Mouse (Mus musculus) cerebellum, adult 9-11 months (tissue): ENCODE measurements around the gene Mkln1.
A peak's percentile ranks its signal among the peaks of the same experiment; 100 is the strongest.

Experiments used
- DNase-seq: peaks from one replicate; pipeline ENCODE4 v3.0.0; 2022

Mkln1 gene

DNA sequence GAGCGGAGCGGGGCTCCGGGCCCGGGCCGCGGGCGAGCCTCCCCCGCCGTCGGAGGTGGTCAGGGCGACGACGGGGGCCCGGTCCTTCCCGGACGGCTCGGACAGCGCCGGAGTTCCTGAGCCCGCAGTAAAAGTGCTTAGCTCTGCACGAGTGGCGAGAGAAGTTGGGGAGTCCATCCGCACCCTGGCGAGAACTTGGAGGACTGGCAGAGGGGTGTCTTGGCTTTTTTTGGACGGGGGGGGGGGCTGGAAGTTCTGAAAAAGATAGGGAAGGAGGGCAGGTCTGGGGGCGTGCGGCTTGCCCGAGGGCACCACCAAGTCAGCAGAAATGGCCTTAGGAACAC is 643 bp downstream of the Mkln1 start:
- DNase-seq: no peak

GRCm38 (mm10) chr6:31399566-31399965 is 1.0 kb downstream of the Mkln1 start:
- peak; percentile 45 for DNase-seq

DNA sequence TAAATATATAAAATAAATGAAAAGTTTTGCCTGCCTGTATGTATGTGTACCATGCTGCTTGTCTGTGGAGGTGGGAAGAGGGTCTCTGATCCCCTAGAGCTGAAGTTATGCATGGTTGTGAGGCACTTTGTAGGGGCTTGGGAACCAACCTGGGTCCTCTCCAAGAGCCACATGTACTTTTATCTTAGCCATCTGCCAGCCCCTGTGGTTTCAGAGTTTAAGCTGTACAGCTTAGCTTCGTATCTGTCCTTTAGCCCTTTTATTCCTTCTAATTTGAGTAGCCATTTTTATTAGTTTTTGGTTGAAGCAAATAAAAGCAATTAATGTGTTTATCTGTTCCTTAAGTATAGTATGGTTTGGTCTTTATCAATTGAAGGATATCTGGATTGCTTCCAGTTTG is 12.5 kb downstream of the Mkln1 start:
- no peak for DNase-seq

DNA sequence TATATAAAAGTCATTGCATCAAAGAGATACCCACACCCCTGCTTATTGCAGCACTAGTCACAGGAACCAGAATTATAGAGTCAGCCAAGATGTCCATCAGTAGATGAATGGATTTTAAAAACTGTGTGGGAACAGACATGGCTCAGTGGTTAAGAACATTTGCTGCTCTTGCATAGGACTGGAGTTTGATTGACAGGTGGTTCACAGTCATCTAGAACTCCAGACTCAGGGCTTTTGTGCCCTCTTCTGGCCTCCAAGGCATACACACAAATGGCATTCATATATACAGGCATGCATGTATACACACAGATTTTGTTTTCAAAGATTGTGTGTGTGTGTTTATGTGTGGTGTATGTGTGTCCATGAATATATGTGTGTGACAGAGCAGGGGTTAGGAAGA is 14.0 kb downstream of the Mkln1 start:
- DNase-seq: no peak

GRCm38 (mm10) chr6:31413556-31413955 is 15.0 kb downstream of the Mkln1 start:
- peak; percentile 25 for DNase-seq

DNA sequence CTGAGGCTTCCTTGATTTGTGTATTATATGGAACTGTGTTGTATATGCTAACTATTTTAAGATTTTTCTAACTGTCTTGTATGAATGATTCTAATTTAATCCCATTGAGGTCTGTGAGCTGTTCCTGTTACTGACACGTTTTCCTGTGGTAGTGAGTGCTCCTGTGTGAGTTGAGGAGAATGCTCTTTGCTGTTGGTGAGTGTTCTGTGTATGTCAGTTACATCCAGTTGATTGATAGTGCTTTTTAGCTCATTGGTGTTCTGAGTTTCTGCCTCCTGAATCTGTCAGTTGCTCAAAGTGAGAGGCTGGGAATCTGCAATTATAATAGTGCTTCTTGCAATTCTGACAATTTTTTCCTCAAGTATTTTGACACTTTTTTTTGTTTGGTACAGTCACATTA is 15.8 kb downstream of the Mkln1 start:
- no peak for DNase-seq

DNA sequence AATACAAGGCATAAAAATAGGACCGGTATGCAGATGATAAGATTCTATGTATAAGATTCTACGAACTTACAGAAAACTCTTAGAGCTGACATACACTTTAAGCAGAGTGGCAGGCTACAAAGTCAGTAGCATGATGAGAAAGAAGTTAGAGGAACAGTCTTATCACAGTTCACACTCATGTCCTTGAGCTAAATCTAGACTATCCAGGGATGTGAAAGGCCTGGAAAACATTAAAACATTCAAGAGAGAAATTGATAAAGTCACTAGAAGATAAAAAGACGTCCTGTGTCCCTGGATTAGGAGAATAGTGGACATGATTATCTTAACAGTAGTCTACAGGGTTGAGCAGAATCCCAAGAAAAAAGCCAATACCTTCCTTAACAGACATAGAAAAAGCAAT is 26.9 kb downstream of the Mkln1 start:
- DNase-seq: no peak

- DNase-seq: no peak
Observed at GRCm38 (mm10) chr6:31437264-31437663, 38.7 kb downstream of the Mkln1 start.

- no peak for DNase-seq
Observed at GRCm38 (mm10) chr6:31445258-31445657, 46.7 kb downstream of the Mkln1 start.

DNA sequence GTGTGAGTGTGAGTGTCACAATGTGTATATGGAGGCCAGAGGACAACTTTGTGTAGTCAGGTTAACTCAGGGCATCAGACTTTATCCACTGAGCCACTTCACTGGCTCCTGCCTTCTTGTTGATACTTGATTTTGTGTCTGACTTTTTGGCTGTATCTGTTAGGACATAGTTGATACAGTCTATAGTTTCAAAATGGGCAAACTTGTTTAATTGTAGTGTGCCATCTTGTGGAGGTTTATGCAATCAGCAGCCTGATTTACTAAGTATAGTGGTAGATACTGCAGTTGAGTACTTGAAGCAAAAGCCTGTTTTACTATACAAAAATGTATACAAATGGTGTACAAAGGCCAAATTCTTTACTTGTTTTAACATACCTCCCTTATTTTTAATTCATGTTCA is 55.2 kb downstream of the Mkln1 start:
- no peak for DNase-seq

DNA sequence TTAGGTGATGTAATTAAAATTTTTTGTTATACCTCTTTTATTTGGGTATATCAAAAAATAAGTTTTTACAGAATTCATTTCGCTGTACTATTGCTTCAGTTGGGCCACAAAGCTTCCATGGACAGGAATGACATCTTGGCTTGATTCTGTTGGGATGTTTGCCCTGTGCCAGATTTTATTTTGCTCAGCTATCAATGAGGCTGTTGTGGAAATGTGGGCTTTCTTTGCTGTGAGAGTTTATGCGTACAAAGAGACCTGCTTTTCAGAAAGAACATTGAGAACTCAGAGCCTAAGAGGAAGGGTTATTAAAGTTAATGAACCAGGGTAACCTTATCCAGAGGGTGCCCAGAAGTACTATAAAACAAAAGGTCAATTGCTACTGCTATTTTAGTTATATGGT is 56.8 kb downstream of the Mkln1 start:
- no peak for DNase-seq

DNA sequence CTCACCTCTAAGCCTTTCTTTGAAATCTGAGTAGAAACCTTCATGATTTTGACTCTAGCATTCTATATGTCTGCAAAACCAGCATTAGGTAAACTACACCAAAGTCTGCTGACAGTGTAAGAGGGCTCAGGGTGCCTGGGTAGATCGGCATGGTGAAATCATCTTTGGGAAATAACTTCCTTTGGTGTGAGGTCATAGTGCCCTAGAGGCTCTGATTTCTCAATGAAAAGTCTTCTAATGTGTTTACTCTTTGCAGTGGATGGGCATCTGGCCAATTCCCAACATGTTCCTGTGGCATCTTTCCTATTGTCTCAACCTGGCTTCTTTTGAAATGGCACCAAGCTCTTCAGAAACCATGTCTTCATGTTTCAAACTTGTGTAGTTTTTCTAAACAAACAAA is 58.5 kb downstream of the Mkln1 start:
- no peak for DNase-seq

- no peak for DNase-seq
Observed at GRCm38 (mm10) chr6:31469431-31469830, 70.9 kb downstream of the Mkln1 start.

GRCm38 (mm10) chr6:31478221-31478620 is 79.7 kb downstream of the Mkln1 start:
- no peak for DNase-seq

DNA sequence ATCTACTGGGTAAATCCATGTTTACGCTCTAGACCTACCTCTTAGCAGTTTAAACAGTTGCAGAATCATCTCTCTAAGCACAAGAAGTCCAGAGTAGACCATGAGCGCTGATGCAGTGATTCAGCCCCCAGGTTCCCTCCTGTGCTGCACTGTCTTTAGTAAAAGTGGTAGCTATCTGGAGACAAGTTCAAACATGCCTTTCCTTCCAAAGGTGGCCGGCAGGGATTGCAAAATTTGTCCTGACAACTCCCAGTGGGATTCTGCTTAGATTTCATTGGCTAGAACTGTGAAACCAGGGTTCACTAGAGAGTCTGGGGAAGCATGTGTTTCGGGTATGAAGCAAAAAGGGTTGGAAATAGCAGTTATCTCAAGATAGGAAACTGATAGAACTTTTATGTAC is 81.5 kb downstream of the Mkln1 start:
- DNase-seq: no peak

- no peak for DNase-seq
Observed at GRCm38 (mm10) chr6:31486601-31487000, 88.1 kb downstream of the Mkln1 start.

DNA sequence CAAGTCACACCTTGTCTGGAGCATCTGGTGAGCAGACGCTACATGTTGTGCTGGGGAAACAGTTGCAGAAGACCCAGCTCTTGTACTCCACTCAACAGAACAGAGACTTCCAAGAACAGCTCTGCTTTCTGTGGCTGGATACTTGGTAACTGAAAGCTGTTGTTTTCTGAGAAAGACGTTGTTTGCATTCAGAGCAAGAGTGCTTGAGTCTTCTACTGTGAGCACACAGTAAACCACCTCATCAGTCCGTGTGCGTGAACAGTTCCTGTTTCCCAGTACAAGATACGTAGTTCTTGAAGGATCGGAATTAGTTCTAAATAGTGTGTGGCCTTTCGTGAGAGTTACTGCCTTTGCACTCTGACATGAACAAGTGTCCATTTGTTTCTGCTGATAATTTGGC is 91.4 kb downstream of the Mkln1 start:
- no peak for DNase-seq

DNA sequence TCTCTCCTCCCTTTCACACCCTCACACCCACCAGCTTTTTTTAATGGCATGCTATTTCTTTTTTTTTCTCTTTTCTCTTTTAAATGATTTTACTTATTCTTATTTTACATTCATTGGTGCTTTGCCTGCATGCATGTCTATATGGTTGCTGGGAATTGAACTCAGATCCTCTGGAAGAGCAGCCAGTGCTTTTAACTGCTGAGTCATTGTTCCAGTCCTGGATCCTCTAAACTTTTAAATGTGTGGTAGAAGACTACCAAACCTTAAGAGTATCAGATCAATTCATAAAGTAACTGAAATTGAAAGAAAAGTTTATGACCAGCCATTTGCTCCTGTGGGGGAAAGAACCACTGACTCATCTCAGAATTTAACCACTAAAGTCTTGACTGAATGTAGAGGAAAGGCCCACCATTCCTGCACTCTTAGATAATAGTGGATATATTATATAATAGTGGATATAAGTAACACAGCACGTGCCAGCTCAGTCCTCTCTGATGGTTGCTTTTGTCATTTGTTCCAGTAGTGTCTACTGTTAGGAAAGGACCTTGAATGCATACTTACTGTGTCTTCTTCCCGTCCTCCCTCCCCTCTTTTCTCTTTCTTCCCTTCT is 96.7 kb downstream of the Mkln1 start:
- DNase-seq: no peak

GRCm38 (mm10) chr6:31496227-31496626 is 97.7 kb downstream of the Mkln1 start:
- DNase-seq: no peak

- no peak for DNase-seq
Observed at GRCm38 (mm10) chr6:31499836-31500235, 101.3 kb downstream of the Mkln1 start.

DNA sequence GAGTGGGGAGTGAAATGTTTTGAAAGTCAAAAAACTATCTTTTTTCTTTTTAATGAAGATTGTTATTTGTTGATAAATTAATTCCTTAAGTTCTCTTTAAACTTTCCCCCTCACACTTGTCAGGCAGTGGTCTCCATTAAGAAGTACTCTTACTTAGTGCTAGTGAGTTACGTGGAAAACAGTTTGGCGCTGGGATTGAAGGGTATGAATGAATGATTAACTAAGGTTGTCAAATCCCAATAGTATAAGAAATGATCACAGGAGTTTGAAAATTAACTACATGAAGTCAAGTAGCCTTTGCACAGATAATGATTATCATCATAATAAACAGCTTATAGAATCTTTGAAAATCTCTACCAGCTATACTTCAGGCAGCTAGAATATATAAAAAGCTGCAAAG is 101.7 kb downstream of the Mkln1 start:
- no peak for DNase-seq

DNA sequence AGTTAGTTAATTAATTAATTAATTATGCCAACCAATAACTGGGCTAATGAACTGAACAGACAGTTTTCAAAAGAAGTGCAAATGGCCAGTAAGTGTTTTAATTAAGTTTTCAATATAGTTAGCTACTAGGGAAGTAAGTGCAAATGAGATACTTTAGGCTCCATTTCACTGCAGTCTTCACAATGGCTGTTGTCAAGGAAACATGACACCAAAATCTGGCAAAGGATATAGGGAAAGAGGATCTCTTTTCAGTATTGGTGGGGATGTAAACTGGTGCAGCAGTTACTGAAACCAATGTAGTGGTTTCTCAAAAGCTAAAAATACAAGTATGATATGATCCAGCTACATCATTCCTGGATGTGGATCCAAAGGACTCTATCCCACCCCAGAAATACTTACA is 102.2 kb downstream of the Mkln1 start:
- no peak for DNase-seq

GRCm38 (mm10) chr6:31502614-31503013 is 104.1 kb downstream of the Mkln1 start:
- no peak for DNase-seq

DNA sequence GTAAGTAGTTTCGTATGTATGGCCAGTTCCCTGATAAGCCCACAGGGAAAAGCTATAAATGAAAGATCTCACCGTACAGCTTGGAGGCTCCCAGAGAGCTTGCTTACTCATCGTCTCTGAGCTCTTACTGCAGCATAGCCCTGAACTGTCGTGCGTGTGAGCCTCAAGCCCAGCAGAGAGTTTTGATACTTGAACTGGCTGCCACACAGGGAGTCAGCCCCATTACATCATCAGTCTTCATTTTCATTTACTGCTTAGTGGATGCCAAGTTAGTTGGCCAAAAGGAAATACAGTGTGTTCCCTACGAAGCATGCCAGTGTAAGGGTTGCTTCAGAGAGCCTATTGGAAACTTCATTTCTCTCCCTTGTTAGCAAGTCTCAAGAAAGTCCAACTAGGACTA is 115.2 kb downstream of the Mkln1 start:
- DNase-seq: no peak

GRCm38 (mm10) chr6:31517681-31518337 is 119.3 kb downstream of the Mkln1 start:
- DNase-seq: no peak
